Mouse (Mus musculus) gastrocnemius, postnatal 10 days (tissue): Measurements from ENCODE around the gene Diablo. TPM values are rescaled to one million over a fixed set of nuclear protein-coding genes. Genes with fewer than 3 reads are reported as not detected.

Source experiments
- DNase-seq: peaks from one replicate; pipeline ENCODE4 v3.0.0; 2021; ENCODE audit warnings: mixed read lengths
- microRNA-seq, 2 experiments: library from miRNA; unstranded; fragments of <30 nt; microRNA quantifications; one replicate each; pipeline ENCODE4 v1.2.0; 2021
- total RNA-seq, 2 experiments: library from RNA; stranded (reverse); gene quantifications; 2 replicates each; pipeline ENCODE4 v1.2.3; 2021

The Diablo gene
- total RNA-seq, 2 experiments from 2014 or later = 36.9 to 38.8 TPM

GRCm38 (mm10) chr5:123501973-123502372, 22.0 kb downstream of the Diablo start:
- no peak for DNase-seq

DNA sequence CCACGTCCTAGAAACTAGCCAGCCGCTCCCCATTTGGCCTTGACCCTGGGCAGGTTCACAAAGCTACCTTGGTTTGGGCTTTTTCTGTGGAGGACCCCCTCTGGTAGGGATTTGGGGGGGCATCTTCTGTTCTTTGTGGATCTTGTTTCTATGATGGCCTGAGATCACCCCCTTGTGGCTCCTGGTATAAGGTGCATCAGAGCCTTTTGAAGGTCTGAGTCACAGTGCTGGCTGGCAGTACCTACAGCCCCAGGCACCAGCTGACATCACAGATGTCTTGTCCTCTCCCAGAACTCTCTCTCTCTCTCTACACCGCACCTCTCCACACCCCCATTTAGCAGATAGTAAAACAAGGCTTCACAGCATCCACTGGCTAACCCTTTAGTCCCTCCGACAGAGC, 24.3 kb downstream of the Diablo start:
- no peak for DNase-seq

GRCm38 (mm10) chr5:123489935-123490334, 34.0 kb downstream of the Diablo start:
- DNase-seq = no peak

GRCm38 (mm10) chr5:123489112-123489785, 34.7 kb downstream of the Diablo start, which contains the start of the genes Lrrc43 and Il31:
TSS of gene Lrrc43 (plus strand) at chr5:123489305.
TSS of gene Il31 (minus strand) at chr5:123489489.
- DNase-seq = no peak

DNA sequence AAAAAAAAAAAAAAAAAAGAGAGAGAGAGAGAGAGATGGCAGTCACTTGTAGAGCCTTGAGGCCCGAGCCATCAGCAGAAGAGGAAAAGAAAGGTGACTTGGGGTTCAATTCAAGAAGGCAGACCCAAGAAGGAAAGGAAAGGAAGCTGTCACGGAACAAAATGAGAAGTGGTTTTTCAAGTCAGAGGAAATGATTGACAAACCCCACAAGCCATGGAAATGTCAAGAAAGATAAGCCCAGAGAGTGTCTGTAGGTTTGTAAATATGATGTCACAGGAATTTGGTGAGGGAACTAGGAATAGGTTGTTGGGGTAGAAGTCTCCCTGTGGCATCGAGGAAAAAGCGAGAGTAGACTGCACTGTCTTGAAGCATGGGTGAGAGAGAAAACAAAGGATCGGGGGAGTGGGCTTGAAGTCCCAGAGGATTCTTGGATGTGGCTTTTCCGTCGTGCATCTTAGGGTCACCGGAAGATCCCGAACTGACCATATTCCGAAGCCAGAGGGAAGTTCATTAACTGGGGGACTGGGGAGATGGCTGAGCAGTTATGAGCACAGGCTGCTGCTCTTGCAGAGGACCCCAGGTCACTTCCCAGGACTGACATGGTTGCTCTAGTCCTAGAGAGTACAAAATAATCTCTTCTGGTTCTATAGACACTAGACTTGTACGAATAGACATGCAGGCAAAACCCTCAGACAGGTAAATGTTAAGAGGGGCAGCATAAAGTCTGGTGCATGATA, 36.1 kb downstream of the Diablo start:
- no peak for DNase-seq

- no peak for DNase-seq
Measured at GRCm38 (mm10) chr5:123473817-123474216, 50.2 kb downstream of the Diablo start.

GRCm38 (mm10) chr5:123470784-123471400, 53.1 kb downstream of the Diablo start:
- DNase-seq = no peak

DNA sequence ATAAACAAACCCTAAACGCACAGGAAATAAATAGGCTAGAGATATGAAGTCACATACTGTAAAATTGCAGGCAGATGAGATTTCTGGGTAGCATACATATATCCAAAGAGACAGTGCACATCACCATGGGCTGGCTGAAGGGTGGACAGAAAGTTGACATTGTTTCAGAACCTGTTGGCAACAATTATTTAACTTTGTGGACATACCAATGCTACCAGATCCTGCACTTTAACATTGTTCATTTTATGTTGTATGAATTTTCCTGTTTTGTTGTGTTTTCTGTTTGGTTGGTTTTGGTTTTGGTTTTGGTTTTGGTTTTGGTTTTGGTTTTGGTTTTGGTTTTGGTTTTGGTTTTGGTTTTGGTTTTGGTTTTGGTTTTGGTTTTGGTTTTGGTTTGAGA, 59.3 kb downstream of the Diablo start:
- no peak for DNase-seq

- no peak for DNase-seq
Measured at GRCm38 (mm10) chr5:123461420-123461819, 62.6 kb downstream of the Diablo start.

Small RNAs within 50 kb of the gene (microRNA-seq; reads per million reads assigned to microRNA genes)
- gene Mir7647 = 0 to 0.25 reads per million in 2 experiments

Other genes starting within 250 kb of the Diablo start
- 10 to 100 TPM; 21.0 to 25.3 TPM for gene Bcl7a, start 180.3 kb downstream of the Diablo start, total RNA-seq
- gene Mlxip, start 129.4 kb downstream of the Diablo start, total RNA-seq = 10 to 100 TPM; 57.4 to 57.6 TPM
- gene Lrrc43, start 34.9 kb downstream of the Diablo start, total RNA-seq = not detected
- gene Il31, start 34.7 kb downstream of the Diablo start, total RNA-seq = not detected
- gene B3gnt4, start 13.7 kb downstream of the Diablo start, total RNA-seq = not detected
- gene Gm49027, start 1.3 kb upstream of the Diablo start, total RNA-seq = 1 to 10 TPM in 1 of 2 experiments, not detected in 1; 1.1 TPM
- gene Vps33a, start 48.9 kb upstream of the Diablo start, total RNA-seq = 10 to 100 TPM; 23.3 to 26.6 TPM
- gene Clip1, start 160.4 kb upstream of the Diablo start, total RNA-seq = 100 to 1,000 TPM in 1 of 2 experiments, 10 to 100 TPM in 1; 91.2 to 111 TPM
- gene Zcchc8, start 196.9 kb upstream of the Diablo start, total RNA-seq = 10 to 100 TPM; 26.6 to 33.2 TPM
- gene Rsrc2, start 225.2 kb upstream of the Diablo start, total RNA-seq = 10 to 100 TPM; 48.7 to 64.9 TPM
- gene Kntc1, start 225.5 kb upstream of the Diablo start, total RNA-seq = 1 to 10 TPM; 5.2 to 5.9 TPM